Mouse (Mus musculus): ENCODE data around the gene Zcchc8. TPM values are rescaled to one million over a fixed set of nuclear protein-coding genes. Genes with fewer than 3 reads are reported as not detected.
"Not testable (repeated sequence)": the region's sequence is repeated elsewhere in the genome, so short reads cannot be mapped to it uniquely, and the experiment has no call there.

The Zcchc8 gene
- 84.6 and 97.5 TPM in 2 replicates for polyA plus RNA-seq (2014; fragmentation: Nextera tagmentation; extraction: Ambion mirVana)

- under 1% methylated on average over 83 of the region's 83 CpGs for WGBS
- ATAC-seq (ENCODE audit: insufficient number of reproducible peaks, insufficient read depth, low FRiP score, low read depth), result peak; percentile 100
Observed at GRCm38 (mm10) chr5:123720328-123721311, at the start of gene Zcchc8. TSS of gene Zcchc8 (minus strand) at chr5:123721100.

GRCm38 (mm10) chr5:123766455-123766854 is 45.6 kb upstream of the Zcchc8 start:
- not testable (repeated sequence) for H3K27ac ChIP-seq (ENCODE audit: low read length); H3K4me3 ChIP-seq (ENCODE audit: low read depth, low read length); H3K4me1 ChIP-seq (ENCODE audit: control insufficient read depth, insufficient read depth, low read length); H3K27me3 ChIP-seq (ENCODE audit: control insufficient read depth, insufficient read depth, low read length); H3K9me3 ChIP-seq (ENCODE audit: control insufficient read depth, low read depth, low read length); H3K4me2 ChIP-seq (replicated peaks; ENCODE audit: low read depth, low read length); ATAC-seq (ENCODE audit: insufficient number of reproducible peaks, insufficient read depth, low FRiP score, low read depth); H3K9ac ChIP-seq (replicated peaks; ENCODE audit: low read depth, low read length)
- WGBS, result 92% methylated on average over 11 of the region's 11 CpGs
- peaks cover 55% of the 10 kb centered on the region for H3K36me3 ChIP-seq (ENCODE audit: control insufficient read depth, insufficient read depth, low read length)

More at GRCm38 (mm10) chr5:123720328-123721311, at the start of gene Zcchc8:
- no peaks in the 10 kb centered on the region for H3K9me3 ChIP-seq (ENCODE audit: control insufficient read depth, low read depth, low read length)
- H3K9ac ChIP-seq (replicated peaks; ENCODE audit: low read depth, low read length), result peak within 1 kb of the TSS; percentile 90
- H3K27ac ChIP-seq (ENCODE audit: low read length), result peak within 1 kb of the TSS; percentile 89
- H3K27me3 ChIP-seq (ENCODE audit: control insufficient read depth, insufficient read depth, low read length), result no peaks in the 10 kb centered on the region
- peaks cover 16% of the 10 kb centered on the region for H3K36me3 ChIP-seq (ENCODE audit: control insufficient read depth, insufficient read depth, low read length)
- peak within 1 kb of the TSS; percentile 63 for H3K4me2 ChIP-seq (replicated peaks; ENCODE audit: low read depth, low read length)
- H3K4me1 ChIP-seq (ENCODE audit: control insufficient read depth, insufficient read depth, low read length), result peaks cover 13% of the 10 kb centered on the region
- H3K4me3 ChIP-seq (ENCODE audit: low read depth, low read length), result peak within 1 kb of the TSS; percentile 67

- Histone ChIP-seq H3K4me3 (ENCODE audit: low read depth, low read length) (no peak overlapping the region), H3K4me1 (ENCODE audit: control insufficient read depth, insufficient read depth, low read length) (no peaks in the 10 kb centered on the region), H3K36me3 (ENCODE audit: control insufficient read depth, insufficient read depth, low read length) (peaks cover 46% of the 10 kb centered on the region), H3K27me3 (ENCODE audit: control insufficient read depth, insufficient read depth, low read length) (no peaks in the 10 kb centered on the region), H3K9ac (replicated peaks; ENCODE audit: low read depth, low read length) (no peak overlapping the region), H3K4me2 (replicated peaks; ENCODE audit: low read depth, low read length) (no peak overlapping the region), H3K9me3 (ENCODE audit: control insufficient read depth, low read depth, low read length) (no peaks in the 10 kb centered on the region), H3K27ac (ENCODE audit: low read length) (no peak overlapping the region)
- no peak for ATAC-seq (ENCODE audit: insufficient number of reproducible peaks, insufficient read depth, low FRiP score, low read depth)
- WGBS, result 89% methylated on average over 11 of the region's 11 CpGs
Observed at GRCm38 (mm10) chr5:123765506-123765905, 44.6 kb upstream of the Zcchc8 start.

DNA sequence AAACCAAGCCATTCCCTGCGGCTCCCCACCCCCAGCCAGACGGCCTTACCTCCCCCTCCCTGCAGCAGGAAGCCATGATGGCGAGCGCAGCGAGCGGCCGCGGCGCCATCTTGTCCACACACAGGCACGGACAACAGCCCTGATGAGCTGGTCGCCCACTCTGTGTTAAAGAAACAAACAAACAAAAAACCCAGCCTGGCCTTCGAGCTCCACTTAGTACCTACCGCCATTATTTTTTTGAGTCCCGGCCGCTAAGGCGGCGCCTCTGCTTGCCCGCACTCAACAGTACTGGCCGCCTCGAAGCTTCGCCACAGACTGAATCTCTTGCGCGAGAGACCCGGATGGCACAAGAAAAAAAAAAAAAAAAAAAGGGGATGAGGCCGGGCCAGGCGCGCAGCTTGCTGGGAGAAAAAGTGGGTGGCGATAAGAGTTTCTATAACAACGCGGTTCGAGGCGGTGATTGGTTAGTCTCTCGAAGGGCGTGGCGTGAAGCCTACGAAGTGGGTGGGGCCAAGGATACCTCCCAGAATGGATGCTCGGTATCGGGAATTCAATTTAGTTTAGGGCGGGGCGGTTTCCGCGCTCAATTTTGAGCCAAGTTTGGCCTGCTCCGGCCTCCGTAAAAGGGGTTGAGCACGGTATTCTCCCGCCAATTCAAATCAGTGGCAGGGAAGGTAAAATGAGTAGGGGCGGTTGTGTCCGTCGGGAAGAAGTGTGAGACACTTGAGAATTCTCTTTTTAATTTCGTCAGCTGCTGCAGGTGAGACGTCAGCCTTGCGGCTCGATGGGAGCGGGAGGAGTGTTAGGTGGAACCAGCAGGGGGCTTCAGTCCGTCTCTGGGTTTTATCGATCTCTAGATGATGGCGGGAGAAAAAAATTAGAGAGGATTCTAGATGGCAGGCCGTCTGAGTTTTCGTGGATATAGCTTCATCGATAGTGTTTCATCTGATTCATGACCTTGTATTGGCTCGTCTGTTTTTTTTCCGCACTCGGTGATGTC is 28.5 kb upstream of the Zcchc8 start, which contains the start of the genes Rsrc2 and Kntc1:
Rsrc2 (minus strand) TSS at position 350 of the 1,000 bp plus-strand sequence.
Kntc1 (plus strand) TSS at position 652 of the 1,000 bp plus-strand sequence.
- Histone ChIP-seq H3K4me3 (ENCODE audit: low read depth, low read length) (peak within 1 kb of the TSS; percentile 85), H3K36me3 (ENCODE audit: control insufficient read depth, insufficient read depth, low read length) (peaks cover 11% of the 10 kb centered on the region), H3K9ac (replicated peaks; ENCODE audit: low read depth, low read length) (peak within 1 kb of the TSS; percentile 79), H3K27ac (ENCODE audit: low read length) (peak within 1 kb of the TSS; percentile 99), H3K9me3 (ENCODE audit: control insufficient read depth, low read depth, low read length) (no peaks in the 10 kb centered on the region), H3K27me3 (ENCODE audit: control insufficient read depth, insufficient read depth, low read length) (no peaks in the 10 kb centered on the region), H3K4me2 (replicated peaks; ENCODE audit: low read depth, low read length) (peak within 1 kb of the TSS; percentile 65), H3K4me1 (ENCODE audit: control insufficient read depth, insufficient read depth, low read length) (peaks cover 18% of the 10 kb centered on the region)
- under 1% methylated on average over 63 of the region's 63 CpGs for WGBS
- ATAC-seq (ENCODE audit: insufficient number of reproducible peaks, insufficient read depth, low FRiP score, low read depth), result peak; percentile 98

DNA sequence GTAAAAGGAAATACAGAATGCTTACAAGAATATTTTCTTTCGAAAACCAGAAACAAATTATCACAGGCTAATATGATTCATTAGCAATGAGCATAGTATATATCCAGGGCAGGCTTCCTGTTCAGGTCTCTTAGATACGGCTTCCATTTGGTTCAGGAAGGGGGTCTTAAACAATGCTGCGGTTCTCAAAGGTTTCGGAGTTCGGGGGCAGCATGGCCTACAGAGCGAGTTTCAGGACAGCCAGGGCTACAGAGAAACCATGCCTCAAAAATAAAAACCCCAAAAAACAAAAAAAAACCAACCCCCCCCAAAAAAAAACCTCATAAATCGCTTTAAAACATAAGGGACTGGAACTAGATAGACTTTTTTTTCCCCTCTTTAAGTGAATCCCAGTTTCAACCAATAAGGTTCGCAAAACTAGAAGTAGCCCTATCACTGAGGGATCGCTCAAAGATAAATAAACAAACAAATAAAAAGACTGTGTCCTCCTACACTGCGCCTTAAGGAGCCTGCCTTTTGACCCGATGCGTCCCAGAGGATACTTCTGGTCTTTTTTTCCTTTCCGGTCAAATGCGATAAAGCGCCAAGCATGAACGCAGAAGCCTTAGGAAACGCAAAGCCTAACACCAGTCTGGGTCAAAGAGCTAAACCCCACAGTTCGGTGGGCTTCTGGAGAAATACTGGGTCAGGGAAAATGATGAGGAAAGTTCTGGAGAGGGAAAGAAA is 27.6 kb upstream of the Zcchc8 start:
- WGBS, result under 1% methylated on average over 18 of the region's 18 CpGs
- Histone ChIP-seq H3K9me3 (ENCODE audit: control insufficient read depth, low read depth, low read length) (no peaks in the 10 kb centered on the region), H3K4me1 (ENCODE audit: control insufficient read depth, insufficient read depth, low read length) (peaks cover 18% of the 10 kb centered on the region), H3K4me3 (ENCODE audit: low read depth, low read length) (peak overlapping the region; percentile 85), H3K9ac (replicated peaks; ENCODE audit: low read depth, low read length) (peak overlapping the region; percentile 79), H3K27me3 (ENCODE audit: control insufficient read depth, insufficient read depth, low read length) (no peaks in the 10 kb centered on the region), H3K36me3 (ENCODE audit: control insufficient read depth, insufficient read depth, low read length) (peaks cover 15% of the 10 kb centered on the region), H3K27ac (ENCODE audit: low read length) (peak overlapping the region; percentile 99), H3K4me2 (replicated peaks; ENCODE audit: low read depth, low read length) (peak overlapping the region; percentile 65)
- no peak for ATAC-seq (ENCODE audit: insufficient number of reproducible peaks, insufficient read depth, low FRiP score, low read depth)

DNA sequence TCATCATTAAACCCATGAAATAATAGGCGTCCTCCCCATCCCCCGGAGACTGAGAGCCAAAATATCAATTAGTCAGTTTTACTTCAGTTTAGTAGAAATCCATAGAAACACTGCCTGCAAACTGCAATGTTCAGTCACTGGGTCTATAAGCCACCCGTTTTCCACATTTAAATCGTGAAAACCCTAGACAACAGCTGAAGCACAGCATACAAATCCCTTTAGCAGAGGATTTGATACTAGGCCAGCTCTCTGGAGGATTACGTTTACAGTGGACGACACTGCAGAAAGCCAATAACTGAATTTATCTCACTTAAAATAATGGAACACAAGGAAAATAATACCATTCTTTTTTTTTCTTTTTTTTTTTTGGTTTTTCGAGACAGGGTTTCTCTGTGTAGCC is 26.7 kb upstream of the Zcchc8 start:
- peaks cover 18% of the 10 kb centered on the region for H3K4me1 ChIP-seq (ENCODE audit: control insufficient read depth, insufficient read depth, low read length)
- no peak for ATAC-seq (ENCODE audit: insufficient number of reproducible peaks, insufficient read depth, low FRiP score, low read depth)
- H3K9me3 ChIP-seq (ENCODE audit: control insufficient read depth, low read depth, low read length), result no peaks in the 10 kb centered on the region
- H3K9ac ChIP-seq (replicated peaks; ENCODE audit: low read depth, low read length), result peak overlapping the region; percentile 31
- WGBS, result 14% methylated on average over 7 of the region's 7 CpGs
- no peak overlapping the region for H3K27ac ChIP-seq (ENCODE audit: low read length)
- peak overlapping the region; percentile 85 for H3K4me3 ChIP-seq (ENCODE audit: low read depth, low read length)
- H3K4me2 ChIP-seq (replicated peaks; ENCODE audit: low read depth, low read length), result peak overlapping the region; percentile 65
- H3K36me3 ChIP-seq (ENCODE audit: control insufficient read depth, insufficient read depth, low read length), result peaks cover 23% of the 10 kb centered on the region
- no peaks in the 10 kb centered on the region for H3K27me3 ChIP-seq (ENCODE audit: control insufficient read depth, insufficient read depth, low read length)

DNA sequence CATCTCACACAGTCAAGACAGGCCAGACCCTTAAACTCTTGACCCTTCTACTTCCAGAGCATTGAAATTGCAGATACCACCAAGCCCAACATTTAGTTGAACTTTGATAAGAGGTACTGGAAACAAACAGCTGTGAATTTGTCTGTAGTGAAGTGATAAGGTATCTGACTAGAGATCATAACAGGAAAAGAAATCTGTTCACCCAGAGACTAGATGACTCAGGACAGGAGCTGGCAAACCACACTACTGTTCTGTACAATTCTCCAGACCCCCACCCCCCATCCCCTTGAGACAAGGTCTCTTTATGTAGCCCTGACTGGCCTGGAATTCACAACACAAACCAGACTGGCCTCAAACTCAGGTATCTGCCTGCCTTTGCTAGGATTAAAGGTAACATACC is 25.4 kb upstream of the Zcchc8 start:
- H3K9ac ChIP-seq (replicated peaks; ENCODE audit: low read depth, low read length), result no peak overlapping the region
- no peaks in the 10 kb centered on the region for H3K27me3 ChIP-seq (ENCODE audit: control insufficient read depth, insufficient read depth, low read length)
- peaks cover 18% of the 10 kb centered on the region for H3K4me1 ChIP-seq (ENCODE audit: control insufficient read depth, insufficient read depth, low read length)
- H3K9me3 ChIP-seq (ENCODE audit: control insufficient read depth, low read depth, low read length), result no peaks in the 10 kb centered on the region
- no peak overlapping the region for H3K4me3 ChIP-seq (ENCODE audit: low read depth, low read length)
- ATAC-seq (ENCODE audit: insufficient number of reproducible peaks, insufficient read depth, low FRiP score, low read depth), result no peak
- no peak overlapping the region for H3K27ac ChIP-seq (ENCODE audit: low read length)
- peak overlapping the region; percentile 65 for H3K4me2 ChIP-seq (replicated peaks; ENCODE audit: low read depth, low read length)
- peaks cover 31% of the 10 kb centered on the region for H3K36me3 ChIP-seq (ENCODE audit: control insufficient read depth, insufficient read depth, low read length)
